Mouse (Mus musculus): Measurements from ENCODE around the gene Ube4a. TPM values are rescaled to one million over a fixed set of nuclear protein-coding genes. Genes with fewer than 3 reads are reported as not detected.

Gene Ube4a
- polyA plus RNA-seq (2015; fragmentation: Nextera tagmentation; extraction: Ambion mirVana): 31.9 and 32.0 TPM in 2 replicates

DNA sequence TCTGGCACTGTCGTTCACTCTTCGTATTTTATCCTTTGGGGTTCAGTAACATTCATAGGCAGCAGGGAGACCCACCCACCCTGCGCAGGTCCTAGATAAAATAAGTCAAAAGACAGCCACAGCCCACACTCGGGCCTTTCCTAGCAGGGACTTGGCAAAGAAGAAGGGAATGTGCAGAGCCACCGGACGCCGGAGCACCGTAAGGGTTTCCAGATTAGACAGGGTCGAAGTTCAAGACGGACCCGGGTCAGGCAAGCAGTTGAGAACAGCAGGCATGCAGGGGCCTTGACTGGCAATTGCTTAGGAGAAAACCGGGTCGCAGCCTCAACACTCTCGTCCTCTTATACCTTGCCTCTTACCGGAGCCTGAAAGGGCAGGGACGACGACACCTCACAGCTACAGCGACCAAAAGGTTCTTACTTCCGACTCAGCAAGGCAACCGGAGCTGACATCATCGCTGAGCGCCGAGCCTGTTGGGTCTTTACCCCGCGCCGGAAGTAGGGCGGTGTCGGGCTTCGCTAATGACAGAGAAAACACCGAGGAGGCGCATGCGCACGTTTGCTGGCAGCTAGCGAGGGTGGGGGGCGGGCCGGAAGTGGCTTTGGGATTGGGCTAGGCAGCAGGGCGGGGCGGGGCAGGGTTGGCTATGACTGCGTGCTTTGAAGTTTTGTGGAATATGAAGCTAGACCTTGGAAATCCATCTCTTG lies at the start of gene Ube4a:
Gene Ube4a, minus strand, starts transcription at position 475 of the 707 bp plus-strand sequence.
- Histone ChIP-seq H3K4me3 (peak within 1 kb of the TSS; percentile 88), H3K27ac (no peak within 1 kb of the TSS), H3K9me3 (replicated peaks) (no peaks in the 10 kb centered on the region), H3K27me3 (peaks cover 3% of the 10 kb centered on the region; the same call in 1 of the 2 replicates), H3K4me1 (peaks cover 16% of the 10 kb centered on the region), H3K36me3 (ENCODE audit: poor library complexity, severe bottlenecking) (peaks cover 25% of the 10 kb centered on the region), H3K4me2 (peak within 1 kb of the TSS; percentile 93), H3K9ac (peak within 1 kb of the TSS; percentile 80)
- 1% methylated on average over 38 of the region's 39 CpGs for WGBS
- ATAC-seq: peak; percentile 96

- Histone ChIP-seq H3K4me3 (no peak overlapping the region), H3K27ac (no peak overlapping the region), H3K9ac (no peak overlapping the region), H3K9me3 (replicated peaks) (no peaks in the 10 kb centered on the region), H3K4me1 (no peaks in the 10 kb centered on the region), H3K4me2 (no peak overlapping the region), H3K27me3 (peaks cover 3% of the 10 kb centered on the region; the same call in 1 of the 2 replicates), H3K36me3 (ENCODE audit: poor library complexity, severe bottlenecking) (no peaks in the 10 kb centered on the region)
- WGBS: 46% methylated on average over 2 of the region's 2 CpGs
- no peak for ATAC-seq
These were observed 49.5 kb upstream of the Ube4a start for GRCm38 (mm10) chr9:45014879-45015278.

DNA sequence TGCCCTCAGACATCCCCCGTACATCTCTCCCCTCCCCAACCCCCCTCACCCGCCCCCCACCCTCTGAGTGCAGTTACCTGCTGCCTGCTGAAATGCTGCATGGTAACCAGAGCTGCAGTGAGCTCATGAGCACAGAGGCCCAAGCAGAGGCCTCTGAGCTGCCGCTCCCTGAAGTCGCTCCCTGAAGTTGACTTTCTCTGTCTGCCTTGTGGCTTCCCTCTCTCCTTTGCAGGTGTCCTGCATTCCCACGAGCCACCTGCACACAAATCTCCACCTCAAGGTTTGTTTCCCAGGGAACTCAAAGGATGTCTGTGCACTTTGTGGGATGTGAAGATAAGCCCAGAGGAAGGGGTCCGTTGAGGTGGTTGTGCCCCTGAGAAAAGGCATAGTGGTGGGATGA lies 45.9 kb upstream of the Ube4a start:
- ATAC-seq: no peak
- Histone ChIP-seq H3K27me3 (peaks cover 3% of the 10 kb centered on the region; the same call in 1 of the 2 replicates), H3K4me3 (no peak overlapping the region), H3K36me3 (ENCODE audit: poor library complexity, severe bottlenecking) (no peaks in the 10 kb centered on the region), H3K4me2 (no peak overlapping the region), H3K9me3 (replicated peaks) (no peaks in the 10 kb centered on the region), H3K27ac (no peak overlapping the region), H3K4me1 (no peaks in the 10 kb centered on the region), H3K9ac (no peak overlapping the region)
- WGBS: 51% methylated on average over 6 of the region's 6 CpGs

GRCm38 (mm10) chr9:45010461-45010860 lies 45.1 kb upstream of the Ube4a start:
- Histone ChIP-seq H3K4me2 (no peak overlapping the region), H3K9me3 (replicated peaks) (no peaks in the 10 kb centered on the region), H3K27me3 (peaks cover 3% of the 10 kb centered on the region; the same call in 1 of the 2 replicates), H3K27ac (no peak overlapping the region), H3K4me3 (no peak overlapping the region), H3K4me1 (no peaks in the 10 kb centered on the region), H3K9ac (no peak overlapping the region), H3K36me3 (ENCODE audit: poor library complexity, severe bottlenecking) (no peaks in the 10 kb centered on the region)
- 80% methylated on average over 4 of the region's 4 CpGs for WGBS
- no peak for ATAC-seq

GRCm38 (mm10) chr9:45009180-45010078 lies 44.0 kb upstream of the Ube4a start, which contains the start of gene Cd3e:
Gene Cd3e, minus strand, starts transcription at chr9:45009627.
- Histone ChIP-seq H3K4me1 (no peaks in the 10 kb centered on the region), H3K27ac (no peak within 1 kb of the TSS), H3K36me3 (ENCODE audit: poor library complexity, severe bottlenecking) (no peaks in the 10 kb centered on the region), H3K9me3 (replicated peaks) (no peaks in the 10 kb centered on the region), H3K4me3 (no peak within 1 kb of the TSS), H3K27me3 (peaks cover 3% of the 10 kb centered on the region; the same call in 1 of the 2 replicates), H3K9ac (no peak within 1 kb of the TSS), H3K4me2 (no peak within 1 kb of the TSS)
- no peak for ATAC-seq
- WGBS: 83% methylated on average over 19 of the region's 19 CpGs

DNA sequence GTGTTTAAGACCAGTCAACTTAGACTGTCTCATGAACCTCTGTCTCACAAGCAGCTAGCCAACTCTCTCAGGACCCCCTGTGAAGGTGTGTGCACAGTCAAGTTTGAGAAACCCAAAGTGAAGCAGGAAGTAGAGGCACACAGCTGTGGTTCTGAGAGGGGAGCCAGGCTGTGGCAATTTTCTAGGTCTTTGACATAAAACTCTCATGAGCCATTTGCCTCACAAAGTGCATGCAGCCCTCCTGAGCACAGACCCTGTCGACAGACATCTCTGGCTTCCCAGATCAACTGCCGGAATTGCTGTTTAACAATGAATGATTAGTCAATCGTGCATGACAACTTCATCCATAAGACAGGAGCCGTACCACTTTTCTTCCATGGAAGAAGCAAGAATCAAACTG lies 42.9 kb upstream of the Ube4a start:
- no peak overlapping the region for H3K4me2 ChIP-seq
- 86% methylated on average over 4 of the region's 4 CpGs for WGBS
- no peaks in the 10 kb centered on the region for H3K36me3 ChIP-seq (ENCODE audit: poor library complexity, severe bottlenecking)
- no peak overlapping the region for H3K4me3 ChIP-seq
- ATAC-seq: no peak
- H3K27ac ChIP-seq: no peak overlapping the region
- H3K9me3 ChIP-seq (replicated peaks): no peaks in the 10 kb centered on the region
- peaks cover 3% of the 10 kb centered on the region; the same call in 1 of the 2 replicates for H3K27me3 ChIP-seq
- no peak overlapping the region for H3K9ac ChIP-seq
- H3K4me1 ChIP-seq: no peaks in the 10 kb centered on the region

DNA sequence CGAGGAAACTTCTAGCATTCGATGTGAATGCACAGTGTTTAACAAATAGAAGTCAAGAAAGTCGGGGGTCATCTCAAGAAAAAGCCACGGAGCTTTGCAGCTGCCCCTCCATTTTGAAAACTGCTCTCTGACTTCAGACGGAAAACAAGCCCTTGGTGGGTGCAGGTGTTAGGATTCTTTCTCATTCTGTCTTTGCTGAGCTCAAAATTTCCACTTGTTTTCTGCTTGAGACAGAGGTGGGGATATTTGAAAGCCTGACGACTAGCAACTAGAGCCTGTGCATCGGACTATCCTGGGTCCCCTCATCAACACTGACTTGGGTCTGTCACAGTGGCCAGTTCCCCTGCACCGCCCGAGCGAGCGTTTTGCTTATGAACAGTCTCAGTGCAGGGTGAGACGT lies 42.0 kb upstream of the Ube4a start:
- Histone ChIP-seq H3K27me3 (peaks cover 3% of the 10 kb centered on the region; the same call in 1 of the 2 replicates), H3K27ac (no peak overlapping the region), H3K4me2 (no peak overlapping the region), H3K9ac (no peak overlapping the region), H3K4me1 (no peaks in the 10 kb centered on the region), H3K4me3 (no peak overlapping the region), H3K36me3 (ENCODE audit: poor library complexity, severe bottlenecking) (no peaks in the 10 kb centered on the region), H3K9me3 (replicated peaks) (no peaks in the 10 kb centered on the region)
- WGBS: 80% methylated on average over 12 of the region's 12 CpGs
- ATAC-seq: no peak

DNA sequence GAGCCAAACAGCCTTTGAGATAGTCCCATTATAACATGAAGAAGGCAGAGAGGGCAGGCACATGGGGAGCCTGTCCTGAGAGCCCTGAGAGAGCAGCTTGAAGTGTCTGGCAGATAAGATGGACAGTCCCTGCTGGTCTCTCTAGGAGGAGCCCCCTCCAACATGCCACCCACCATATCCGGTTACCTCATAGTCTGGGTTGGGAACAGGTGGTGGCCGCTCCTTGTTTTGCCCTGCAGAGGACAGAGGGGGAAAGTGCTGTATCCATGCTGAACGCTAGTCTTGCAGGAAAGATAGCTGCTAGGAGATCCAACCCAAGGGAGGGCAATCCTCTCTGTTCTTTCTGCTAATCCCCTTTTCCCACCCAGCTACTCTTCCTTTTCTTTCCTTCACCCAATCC lies 34.8 kb upstream of the Ube4a start:
- Histone ChIP-seq H3K36me3 (ENCODE audit: poor library complexity, severe bottlenecking) (no peaks in the 10 kb centered on the region), H3K27me3 (no peaks in the 10 kb centered on the region), H3K4me2 (no peak overlapping the region), H3K27ac (no peak overlapping the region), H3K9ac (no peak overlapping the region), H3K4me1 (no peaks in the 10 kb centered on the region), H3K4me3 (no peak overlapping the region), H3K9me3 (replicated peaks) (no peaks in the 10 kb centered on the region)
- 74% methylated on average over 3 of the region's 3 CpGs for WGBS
- no peak for ATAC-seq

DNA sequence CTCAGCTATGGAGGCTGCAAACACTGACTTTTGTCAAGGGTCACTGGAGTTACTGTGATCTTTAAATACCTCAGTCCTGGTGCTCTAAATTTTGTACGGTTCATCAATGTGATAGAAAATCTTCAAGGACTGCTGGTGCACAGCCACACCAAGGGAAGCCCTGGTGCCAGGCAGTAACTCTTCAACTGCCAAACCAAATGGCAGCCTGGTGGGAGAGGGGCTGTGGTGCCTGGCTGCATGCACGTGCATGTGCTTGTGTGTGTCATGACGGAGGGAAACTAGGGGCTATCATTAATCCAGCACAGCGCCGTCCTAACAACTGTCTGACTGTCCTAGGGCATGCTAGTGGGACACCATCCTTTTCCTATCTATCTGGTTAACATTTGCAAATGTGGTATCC lies 34.4 kb upstream of the Ube4a start:
- 84% methylated on average over 5 of the region's 5 CpGs for WGBS
- Histone ChIP-seq H3K9me3 (replicated peaks) (no peaks in the 10 kb centered on the region), H3K4me3 (no peak overlapping the region), H3K9ac (no peak overlapping the region), H3K4me1 (no peaks in the 10 kb centered on the region), H3K27ac (no peak overlapping the region), H3K4me2 (no peak overlapping the region), H3K36me3 (ENCODE audit: poor library complexity, severe bottlenecking) (no peaks in the 10 kb centered on the region), H3K27me3 (no peaks in the 10 kb centered on the region)
- no peak for ATAC-seq

DNA sequence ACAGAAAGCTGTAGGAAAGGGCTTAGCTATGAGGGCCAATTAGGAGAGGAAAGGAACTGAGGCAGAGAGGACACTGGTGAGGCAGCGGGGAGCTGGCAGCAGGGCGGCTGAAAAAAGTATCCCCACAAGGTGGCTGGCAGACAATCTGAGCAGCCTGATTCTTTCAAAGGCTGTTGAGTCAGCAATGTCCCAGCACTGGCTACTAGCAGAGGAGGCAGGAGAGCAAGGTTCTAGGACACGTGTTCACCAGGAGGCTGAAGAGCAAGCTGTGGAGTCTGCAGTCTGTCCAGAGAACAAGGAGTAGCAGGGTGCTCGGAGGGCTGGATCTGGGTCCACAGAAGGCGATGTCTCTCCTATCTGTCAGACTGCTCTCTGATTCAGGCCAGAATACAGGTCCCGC lies 33.8 kb upstream of the Ube4a start:
- Histone ChIP-seq H3K4me3 (no peak overlapping the region), H3K4me2 (no peak overlapping the region), H3K27ac (no peak overlapping the region), H3K27me3 (no peaks in the 10 kb centered on the region), H3K9me3 (replicated peaks) (no peaks in the 10 kb centered on the region), H3K4me1 (no peaks in the 10 kb centered on the region), H3K36me3 (ENCODE audit: poor library complexity, severe bottlenecking) (no peaks in the 10 kb centered on the region), H3K9ac (no peak overlapping the region)
- 53% methylated on average over 6 of the region's 6 CpGs for WGBS
- ATAC-seq: no peak

DNA sequence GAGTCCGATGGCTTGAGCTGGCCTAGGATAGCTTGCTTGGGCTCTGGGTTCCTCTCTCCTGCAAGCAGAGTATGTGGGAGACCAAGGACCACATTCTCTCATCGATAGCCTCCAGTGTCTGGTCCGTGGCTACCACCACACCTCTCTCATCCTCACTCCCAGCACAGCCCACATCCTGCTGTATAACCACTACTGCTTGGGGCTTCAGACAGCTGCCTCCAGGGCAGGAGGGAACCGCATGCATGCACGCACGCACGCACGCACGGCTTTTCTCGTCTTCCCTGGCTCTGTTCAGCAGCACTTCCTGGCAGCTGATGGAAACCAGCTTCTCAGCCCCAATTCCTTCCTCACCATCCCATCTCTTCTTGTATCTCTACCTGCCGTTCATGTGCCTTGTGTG lies 32.7 kb upstream of the Ube4a start:
- no peak overlapping the region for H3K9ac ChIP-seq
- no peaks in the 10 kb centered on the region for H3K36me3 ChIP-seq (ENCODE audit: poor library complexity, severe bottlenecking)
- H3K4me3 ChIP-seq: no peak overlapping the region
- H3K27me3 ChIP-seq: no peaks in the 10 kb centered on the region
- ATAC-seq: no peak
- no peaks in the 10 kb centered on the region for H3K4me1 ChIP-seq
- no peak overlapping the region for H3K27ac ChIP-seq
- H3K4me2 ChIP-seq: no peak overlapping the region
- 83% methylated on average over 11 of the region's 11 CpGs for WGBS
- no peaks in the 10 kb centered on the region for H3K9me3 ChIP-seq (replicated peaks)

- H3K4me2 ChIP-seq: no peak overlapping the region
- H3K27ac ChIP-seq: no peak overlapping the region
- ATAC-seq: no peak
- no peaks in the 10 kb centered on the region for H3K36me3 ChIP-seq (ENCODE audit: poor library complexity, severe bottlenecking)
- no peaks in the 10 kb centered on the region for H3K9me3 ChIP-seq (replicated peaks)
- 96% methylated on average over 7 of the region's 7 CpGs for WGBS
- H3K9ac ChIP-seq: no peak overlapping the region
- no peaks in the 10 kb centered on the region for H3K27me3 ChIP-seq
- H3K4me1 ChIP-seq: no peaks in the 10 kb centered on the region
- H3K4me3 ChIP-seq: no peak overlapping the region
These were observed 31.2 kb upstream of the Ube4a start for GRCm38 (mm10) chr9:44996590-44996989.
